Mouse (Mus musculus): Measurements from ENCODE around the gene Asb17. TPM values are rescaled to one million over a fixed set of nuclear protein-coding genes. Genes with fewer than 3 reads are reported as not detected.

Asb17 gene
- polyA plus RNA-seq, 1 experiment from 2014 or later: 0.82 TPM

DNA sequence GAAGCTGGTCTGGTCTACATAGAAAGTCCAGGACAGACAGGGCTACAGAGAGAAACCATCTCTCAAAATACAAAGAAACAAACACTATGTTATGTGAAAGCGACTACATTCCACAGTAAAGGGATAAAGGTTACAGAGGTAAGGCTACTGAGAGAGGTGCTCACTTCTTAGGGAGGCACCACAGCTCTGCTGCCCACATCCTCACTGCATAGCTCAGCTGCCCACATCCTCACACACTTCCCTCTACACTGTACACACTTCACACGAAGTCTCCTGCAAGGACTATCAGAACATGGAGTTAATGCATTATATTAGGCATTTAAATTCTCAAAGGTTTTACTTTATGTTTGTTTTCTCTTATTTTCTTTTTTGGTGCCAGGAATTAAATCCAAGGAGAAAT, 19.8 kb downstream of the Asb17 start:
- no peaks in the 10 kb centered on the region for H3K9me3 ChIP-seq
- H3K27me3 ChIP-seq (replicated peaks): no peaks in the 10 kb centered on the region
- no peak overlapping the region for H3K4me2 ChIP-seq
- H3K36me3 ChIP-seq: no peaks in the 10 kb centered on the region
- no peak overlapping the region for H3K4me3 ChIP-seq (replicated peaks)
- no peak for ATAC-seq (ENCODE audit: insufficient read depth, low FRiP score, low read depth)
- H3K27ac ChIP-seq: no peak overlapping the region
- 81% methylated on average over 2 of the region's 2 CpGs for WGBS
- no peak overlapping the region for H3K9ac ChIP-seq
- H3K4me1 ChIP-seq: no peaks in the 10 kb centered on the region

DNA sequence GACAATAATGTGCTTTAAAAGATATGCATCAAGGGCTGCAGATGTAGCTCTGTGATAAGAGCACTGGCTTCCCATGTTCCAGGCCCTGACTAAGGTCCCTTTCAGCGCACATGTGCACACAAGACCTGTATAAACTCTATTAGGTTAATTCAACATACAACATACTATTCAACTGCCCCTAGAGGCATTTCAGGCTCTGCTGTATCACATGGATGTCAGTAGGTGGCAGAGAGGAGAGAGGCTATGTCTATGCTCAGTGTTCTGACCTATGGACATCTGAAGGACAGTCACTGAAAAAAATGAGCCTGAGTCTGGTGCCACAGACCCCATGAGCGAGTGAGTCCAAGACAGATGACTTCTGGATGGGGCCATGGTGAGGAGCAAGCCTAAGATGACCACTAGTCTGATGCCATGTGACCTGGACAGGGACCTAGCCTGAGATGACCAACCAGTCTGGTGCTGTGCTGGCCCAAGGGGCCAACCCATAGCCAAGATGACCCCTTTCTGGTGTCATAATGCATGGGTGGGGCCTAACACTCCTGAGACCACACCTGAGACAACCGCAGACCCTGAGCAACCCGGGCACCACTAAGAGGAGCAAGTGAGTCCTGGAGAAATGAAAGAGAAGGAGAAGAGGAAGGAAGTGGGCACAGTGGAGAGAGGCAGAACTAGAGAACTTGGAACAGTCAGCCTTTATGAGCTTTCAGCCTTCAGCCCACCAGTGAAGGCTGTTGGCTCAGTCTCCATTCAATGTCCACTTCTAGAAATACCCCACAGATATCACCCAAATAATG, 20.8 kb downstream of the Asb17 start:
- WGBS: 80% methylated on average over 4 of the region's 4 CpGs

DNA sequence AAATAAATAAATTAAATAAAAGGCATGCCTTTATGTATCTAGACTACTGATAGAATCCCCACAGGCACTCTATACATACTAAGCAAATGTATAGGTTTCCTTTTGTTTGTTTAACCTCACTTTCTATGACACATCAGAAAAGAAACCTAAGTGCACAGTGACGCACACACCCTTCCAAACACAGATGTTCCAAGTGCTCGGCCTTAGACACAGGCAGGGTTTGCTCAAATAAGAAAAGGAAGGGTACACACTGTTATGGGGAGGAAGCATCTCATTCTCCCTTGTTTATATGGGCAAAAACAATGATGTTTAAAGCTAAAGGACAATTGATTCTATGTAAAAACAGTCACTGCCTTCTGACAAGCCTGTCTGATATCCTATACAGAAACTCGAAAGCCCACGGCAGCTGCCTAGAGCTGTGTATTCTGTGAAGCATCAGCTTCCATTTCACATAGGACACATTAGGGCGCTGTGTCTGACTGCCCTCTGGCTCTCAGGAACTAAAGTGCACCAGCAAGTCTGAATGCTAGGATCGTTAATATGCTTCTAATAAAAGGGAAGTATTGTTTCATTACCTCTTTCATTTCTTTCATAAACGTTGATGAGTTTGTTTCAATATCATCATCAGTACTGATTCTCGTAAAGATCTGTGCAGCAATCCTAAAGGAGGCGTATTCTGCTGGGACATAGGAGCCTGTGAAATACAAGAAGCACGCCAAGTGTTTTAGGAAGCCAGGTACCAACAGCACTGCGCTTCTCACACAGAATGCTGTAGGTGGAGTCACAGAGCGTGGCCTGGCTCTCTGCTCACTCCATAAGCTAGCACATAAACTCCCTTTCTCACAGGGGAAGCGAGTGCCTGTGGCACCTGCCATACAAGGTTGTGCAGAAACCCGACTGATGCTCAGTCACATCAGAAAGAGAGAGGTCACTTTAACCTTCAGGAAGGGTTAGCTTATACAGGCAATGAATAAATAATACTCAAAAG, 23.4 kb downstream of the Asb17 start:
- 60% methylated on average over 14 of the region's 14 CpGs for WGBS
- ATAC-seq (ENCODE audit: insufficient read depth, low FRiP score, low read depth): no peak; the same call in 1 of the 2 replicates
- Histone ChIP-seq H3K9me3 (no peaks in the 10 kb centered on the region), H3K36me3 (no peaks in the 10 kb centered on the region), H3K4me1 (no peaks in the 10 kb centered on the region), H3K27ac (no peak overlapping the region), H3K9ac (no peak overlapping the region), H3K27me3 (replicated peaks) (no peaks in the 10 kb centered on the region), H3K4me2 (no peak overlapping the region), H3K4me3 (replicated peaks) (no peak overlapping the region)

More for the DNA sequence above, 20.8 kb downstream of the Asb17 start:
- ATAC-seq (ENCODE audit: insufficient read depth, low FRiP score, low read depth): no peak; the same call in 1 of the 2 replicates
- no peaks in the 10 kb centered on the region for H3K27me3 ChIP-seq (replicated peaks)
- H3K4me1 ChIP-seq: no peaks in the 10 kb centered on the region
- H3K9me3 ChIP-seq: no peaks in the 10 kb centered on the region
- no peak overlapping the region for H3K27ac ChIP-seq
- no peak overlapping the region for H3K4me2 ChIP-seq
- H3K36me3 ChIP-seq: no peaks in the 10 kb centered on the region
- H3K9ac ChIP-seq: no peak overlapping the region
- no peak overlapping the region for H3K4me3 ChIP-seq (replicated peaks)

DNA sequence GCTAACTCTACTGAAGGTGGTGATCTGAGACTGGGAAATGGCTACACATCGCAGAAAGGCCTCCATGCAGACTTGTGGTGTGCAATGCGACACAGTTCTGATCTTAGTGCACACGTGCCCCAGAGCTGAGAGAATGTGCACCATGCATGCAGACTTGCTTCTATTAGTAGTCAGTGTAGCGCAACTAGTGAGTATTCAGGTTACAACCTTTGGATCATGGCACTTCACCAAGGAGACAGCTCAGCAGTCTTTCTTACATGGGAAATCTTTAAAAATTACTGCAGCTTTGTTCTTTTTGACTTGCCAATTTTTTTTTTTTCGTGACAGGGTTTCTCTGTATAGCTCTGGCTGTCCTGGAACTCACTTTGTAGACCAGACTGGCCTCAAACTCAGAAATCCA, 27.4 kb downstream of the Asb17 start:
- Histone ChIP-seq H3K4me1 (no peaks in the 10 kb centered on the region), H3K27me3 (replicated peaks) (no peaks in the 10 kb centered on the region), H3K36me3 (no peaks in the 10 kb centered on the region), H3K4me3 (replicated peaks) (no peak overlapping the region), H3K4me2 (no peak overlapping the region), H3K27ac (no peak overlapping the region), H3K9me3 (no peaks in the 10 kb centered on the region), H3K9ac (no peak overlapping the region)
- 86% methylated on average over 5 of the region's 5 CpGs for WGBS
- no peak for ATAC-seq (ENCODE audit: insufficient read depth, low FRiP score, low read depth)

DNA sequence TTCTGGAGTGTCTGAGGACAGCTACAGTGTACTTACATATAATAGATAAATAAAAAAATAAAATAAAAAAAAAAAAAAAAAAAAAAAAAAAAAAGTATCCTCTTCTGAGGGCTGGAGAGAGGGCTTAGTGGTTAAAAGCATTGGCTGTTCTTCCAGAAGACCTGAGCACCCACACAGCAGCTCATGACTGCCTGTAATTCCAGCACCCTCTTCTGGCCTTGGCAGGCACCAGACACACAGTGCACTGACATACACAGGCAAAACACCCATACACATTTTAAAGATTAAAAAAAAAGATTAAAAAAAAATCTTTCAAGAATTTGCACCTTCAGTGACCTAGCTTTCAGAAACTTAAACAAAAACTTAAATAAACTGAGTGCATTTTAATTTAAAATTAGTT, 42.3 kb downstream of the Asb17 start:
- Histone ChIP-seq H3K9ac (no peak overlapping the region), H3K4me2 (no peak overlapping the region), H3K27ac (no peak overlapping the region), H3K4me3 (replicated peaks) (no peak overlapping the region), H3K9me3 (no peaks in the 10 kb centered on the region), H3K36me3 (no peaks in the 10 kb centered on the region), H3K27me3 (replicated peaks) (no peaks in the 10 kb centered on the region), H3K4me1 (no peaks in the 10 kb centered on the region)
- no peak for ATAC-seq (ENCODE audit: insufficient read depth, low FRiP score, low read depth)

DNA sequence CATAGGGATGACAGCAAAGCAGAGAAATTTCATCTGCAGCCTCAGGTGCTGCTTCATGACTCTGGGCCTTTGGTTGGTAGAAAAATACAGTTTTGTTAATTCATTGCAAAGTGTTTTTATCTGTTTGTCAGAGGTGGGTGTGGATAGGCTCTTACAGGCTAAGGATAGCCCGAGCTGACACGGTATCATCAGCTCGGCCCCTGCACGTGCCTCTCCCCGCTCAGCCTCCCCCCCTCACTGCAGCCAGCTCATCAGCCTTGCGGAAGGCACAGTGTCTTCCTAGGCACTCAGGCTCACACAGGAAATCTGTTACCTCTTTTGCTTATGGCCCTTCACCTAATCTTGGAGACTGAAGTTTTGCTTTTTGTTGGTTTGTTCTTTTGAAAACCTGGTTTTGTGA, 44.1 kb downstream of the Asb17 start:
- no peaks in the 10 kb centered on the region for H3K27me3 ChIP-seq (replicated peaks)
- no peak overlapping the region for H3K9ac ChIP-seq
- H3K4me1 ChIP-seq: no peaks in the 10 kb centered on the region
- no peak for ATAC-seq (ENCODE audit: insufficient read depth, low FRiP score, low read depth)
- no peak overlapping the region for H3K4me2 ChIP-seq
- no peak overlapping the region for H3K27ac ChIP-seq
- 64% methylated on average over 6 of the region's 6 CpGs for WGBS
- H3K9me3 ChIP-seq: no peaks in the 10 kb centered on the region
- no peak overlapping the region for H3K4me3 ChIP-seq (replicated peaks)
- H3K36me3 ChIP-seq: no peaks in the 10 kb centered on the region

DNA sequence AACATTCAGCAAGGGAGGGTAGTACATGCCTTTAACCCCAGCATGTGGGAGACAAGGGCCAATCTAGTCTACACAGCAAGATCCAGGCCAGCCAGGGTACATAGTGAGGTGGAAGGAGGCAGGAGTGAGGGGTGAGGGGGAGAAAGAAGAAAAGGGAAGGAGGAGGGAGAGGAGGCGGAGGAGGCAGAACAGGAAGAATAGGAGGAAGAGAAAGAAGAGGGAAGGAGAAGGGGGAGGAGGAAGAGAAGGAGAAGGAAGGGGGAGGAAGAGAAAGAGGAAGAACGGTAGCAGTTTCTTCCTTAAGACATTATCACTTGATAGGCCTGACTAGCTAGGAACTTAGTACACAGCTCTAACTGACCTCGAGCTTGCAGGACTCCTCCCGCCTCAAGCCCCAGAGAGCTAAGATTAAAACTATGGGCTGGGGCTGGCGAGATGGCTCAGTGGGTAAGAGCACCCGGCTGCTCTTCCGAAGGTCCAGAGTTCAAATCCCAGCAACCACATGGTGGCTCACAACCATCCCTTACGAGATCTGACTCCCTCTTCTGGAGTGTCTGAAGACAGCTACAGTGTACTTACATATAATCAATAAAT, 45.3 kb downstream of the Asb17 start:
- no peak overlapping the region for H3K9ac ChIP-seq
- H3K27me3 ChIP-seq (replicated peaks): no peaks in the 10 kb centered on the region
- no peak overlapping the region for H3K4me2 ChIP-seq
- no peaks in the 10 kb centered on the region for H3K4me1 ChIP-seq
- H3K36me3 ChIP-seq: no peaks in the 10 kb centered on the region
- H3K9me3 ChIP-seq: no peaks in the 10 kb centered on the region
- H3K4me3 ChIP-seq (replicated peaks): no peak overlapping the region
- 70% methylated on average over 8 of the region's 8 CpGs for WGBS
- H3K27ac ChIP-seq: no peak overlapping the region
- no peak for ATAC-seq (ENCODE audit: insufficient read depth, low FRiP score, low read depth)

DNA sequence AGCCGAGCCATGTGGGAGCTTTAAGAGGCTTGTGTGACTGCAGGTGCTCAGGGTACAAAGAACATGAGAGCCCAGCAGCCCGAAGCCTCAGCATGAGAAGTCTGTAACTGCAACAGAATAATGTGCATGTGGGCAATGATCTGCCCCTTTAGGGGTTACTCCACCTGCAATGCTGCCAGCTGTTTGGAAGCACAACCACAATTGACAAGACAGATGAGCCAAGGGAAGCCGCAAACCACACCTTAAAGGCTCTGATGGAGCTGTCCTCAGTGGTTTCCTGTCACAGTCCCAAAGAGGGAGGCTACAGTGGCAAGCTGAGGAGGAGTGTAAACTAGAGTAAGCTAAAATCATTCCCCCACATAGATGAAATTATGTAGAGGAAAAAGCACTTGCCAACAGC, 51.4 kb downstream of the Asb17 start:
- Histone ChIP-seq H3K4me2 (no peak overlapping the region), H3K9me3 (no peaks in the 10 kb centered on the region), H3K4me3 (replicated peaks) (no peak overlapping the region), H3K4me1 (no peaks in the 10 kb centered on the region), H3K27ac (no peak overlapping the region), H3K27me3 (replicated peaks) (no peaks in the 10 kb centered on the region), H3K36me3 (no peaks in the 10 kb centered on the region), H3K9ac (no peak overlapping the region)
- 78% methylated on average over 3 of the region's 3 CpGs for WGBS
- no peak for ATAC-seq (ENCODE audit: insufficient read depth, low FRiP score, low read depth)

DNA sequence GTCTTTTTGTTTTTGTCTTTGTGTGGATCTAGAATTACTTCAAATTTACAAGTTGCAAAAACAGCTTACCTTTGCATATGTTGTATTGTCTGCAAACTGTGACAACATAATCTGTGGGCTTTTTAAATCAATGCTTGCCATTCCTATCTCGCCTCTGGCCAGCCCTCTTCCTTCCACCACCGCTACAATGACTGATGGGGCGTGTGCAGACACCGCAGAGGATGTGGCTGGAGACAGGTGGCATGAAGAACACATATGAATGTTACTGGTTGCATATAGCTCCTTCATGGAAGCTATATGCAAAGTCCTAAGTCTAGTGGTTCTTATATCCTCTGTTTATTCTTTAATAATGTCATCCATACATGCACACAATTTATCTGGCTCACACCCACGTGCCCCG, 53.2 kb downstream of the Asb17 start:
- Histone ChIP-seq H3K4me1 (no peaks in the 10 kb centered on the region), H3K4me2 (no peak overlapping the region), H3K9me3 (no peaks in the 10 kb centered on the region), H3K27ac (no peak overlapping the region), H3K27me3 (replicated peaks) (no peaks in the 10 kb centered on the region), H3K36me3 (no peaks in the 10 kb centered on the region), H3K4me3 (replicated peaks) (no peak overlapping the region), H3K9ac (no peak overlapping the region)
- 60% methylated on average over 6 of the region's 6 CpGs for WGBS
- no peak for ATAC-seq (ENCODE audit: insufficient read depth, low FRiP score, low read depth)

DNA sequence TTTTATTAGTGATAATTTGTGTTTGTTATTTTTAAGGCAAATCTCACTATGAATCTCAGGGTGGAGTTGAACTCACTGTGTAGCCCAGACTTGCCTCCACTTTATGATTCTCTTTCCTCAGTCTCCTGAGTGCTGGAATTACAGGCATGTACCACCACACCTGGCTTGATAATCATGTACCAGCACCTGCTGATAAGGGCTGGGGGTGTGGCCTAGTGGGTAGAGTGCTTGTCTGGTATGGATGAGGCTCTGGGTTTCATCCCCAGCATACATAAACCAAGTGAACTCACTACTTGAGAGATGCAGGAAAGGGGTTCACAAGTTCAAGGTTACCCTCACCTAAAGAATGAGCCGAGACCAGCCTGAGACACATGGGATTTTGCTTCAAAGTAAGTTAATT, 57.9 kb downstream of the Asb17 start:
- no peak overlapping the region for H3K4me3 ChIP-seq (replicated peaks)
- 70% methylated on average over 1 of the region's 1 CpGs for WGBS
- H3K9me3 ChIP-seq: no peaks in the 10 kb centered on the region
- H3K36me3 ChIP-seq: peaks cover 24% of the 10 kb centered on the region
- H3K9ac ChIP-seq: no peak overlapping the region
- no peaks in the 10 kb centered on the region for H3K4me1 ChIP-seq
- no peak overlapping the region for H3K27ac ChIP-seq
- no peak overlapping the region for H3K4me2 ChIP-seq
- no peaks in the 10 kb centered on the region for H3K27me3 ChIP-seq (replicated peaks)
- no peak for ATAC-seq (ENCODE audit: insufficient read depth, low FRiP score, low read depth)

DNA sequence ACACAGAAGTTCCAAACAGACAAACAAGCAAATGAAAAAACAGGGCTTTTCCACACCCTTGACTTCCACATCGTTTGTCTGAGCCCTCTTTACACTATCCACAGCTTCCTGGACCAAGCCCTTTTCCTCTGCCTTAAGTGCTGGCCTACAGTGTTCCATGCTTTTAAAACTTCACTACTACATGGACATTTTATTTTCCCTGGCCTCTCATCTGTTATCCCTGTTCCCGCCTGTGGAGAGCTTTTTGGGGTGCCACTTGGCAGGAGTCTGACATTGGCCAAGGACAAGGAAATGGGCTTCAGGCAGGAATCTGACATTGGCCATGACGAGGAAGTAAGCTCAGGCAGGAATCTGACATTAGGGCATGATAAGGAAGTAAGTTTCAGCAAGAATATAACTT, 58.6 kb downstream of the Asb17 start:
- Histone ChIP-seq H3K4me1 (no peaks in the 10 kb centered on the region), H3K4me2 (no peak overlapping the region), H3K27ac (no peak overlapping the region), H3K9me3 (no peaks in the 10 kb centered on the region), H3K4me3 (replicated peaks) (no peak overlapping the region), H3K27me3 (replicated peaks) (no peaks in the 10 kb centered on the region), H3K36me3 (peaks cover 25% of the 10 kb centered on the region), H3K9ac (no peak overlapping the region)
- 54% methylated on average over 3 of the region's 3 CpGs for WGBS
- no peak for ATAC-seq (ENCODE audit: insufficient read depth, low FRiP score, low read depth)

DNA sequence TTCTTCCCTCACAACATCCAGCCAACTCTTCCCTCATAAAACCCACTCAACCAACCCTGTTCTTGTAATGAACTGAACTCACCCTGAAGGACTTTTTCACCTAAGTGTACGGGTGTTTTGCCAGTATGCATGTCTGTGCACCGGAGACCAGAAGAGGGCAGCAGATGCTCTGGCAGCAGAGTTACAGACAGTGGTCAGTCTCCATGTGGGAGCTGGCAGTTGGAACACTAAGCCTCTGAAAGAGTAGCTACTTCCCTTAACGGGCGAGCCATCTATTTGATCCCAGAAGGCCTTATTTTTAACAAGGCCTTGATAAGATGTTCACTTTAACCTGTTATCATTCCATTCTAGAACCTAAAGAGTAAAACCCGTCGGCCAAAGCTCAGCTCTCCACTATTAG, 60.6 kb downstream of the Asb17 start:
- no peaks in the 10 kb centered on the region for H3K9me3 ChIP-seq
- no peak for ATAC-seq (ENCODE audit: insufficient read depth, low FRiP score, low read depth)
- peaks cover 16% of the 10 kb centered on the region; the same call in 1 of the 2 replicates for H3K4me1 ChIP-seq
- no peak overlapping the region for H3K27ac ChIP-seq
- H3K27me3 ChIP-seq (replicated peaks): no peaks in the 10 kb centered on the region
- H3K4me2 ChIP-seq: no peak overlapping the region
- peaks cover 43% of the 10 kb centered on the region for H3K36me3 ChIP-seq
- no peak overlapping the region for H3K9ac ChIP-seq
- WGBS: 66% methylated on average over 6 of the region's 6 CpGs
- H3K4me3 ChIP-seq (replicated peaks): no peak overlapping the region

All from stomach, embryonic 15.5 days (tissue).